Mouse (Mus musculus) 416B (cell line): Measurements from ENCODE around the gene Olfr789.

Experiments
- DNase-seq: peaks from one replicate; pipeline ENCODE4 v3.0.0; 2011; ENCODE audit warnings: low read depth

Olfr789 gene

GRCm38 (mm10) chr10:129484452-129484851 is at the start of gene Olfr789:
TSS of gene Olfr789 (plus strand) at chr10:129484752.
- no peak for DNase-seq

- no peak for DNase-seq
Observed at GRCm38 (mm10) chr10:129461562-129461961, 23.0 kb upstream of the Olfr789 start, which contains the start of gene Olfr787. TSS of gene Olfr787 (plus strand) at chr10:129461862.

GRCm38 (mm10) chr10:129470698-129471097 is 13.9 kb upstream of the Olfr789 start, which contains the start of gene Olfr788:
TSS of gene Olfr788 (plus strand) at chr10:129470998.
- no peak for DNase-seq

- DNase-seq: no peak
Observed at GRCm38 (mm10) chr10:129473256-129473655, 11.3 kb upstream of the Olfr789 start.

GRCm38 (mm10) chr10:129473723-129474122 is 10.8 kb upstream of the Olfr789 start:
- DNase-seq: no peak

- no peak for DNase-seq
Observed at GRCm38 (mm10) chr10:129490101-129490500, 5.5 kb downstream of the Olfr789 start.

GRCm38 (mm10) chr10:129498192-129498591 is 13.6 kb downstream of the Olfr789 start, which contains the start of gene Olfr790:
TSS of gene Olfr790 (plus strand) at chr10:129498492.
- DNase-seq: no peak

- DNase-seq: no peak
Observed at GRCm38 (mm10) chr10:129521492-129521891, 36.9 kb downstream of the Olfr789 start, which contains the start of gene Olfr791. TSS of gene Olfr791 (plus strand) at chr10:129521792.

GRCm38 (mm10) chr10:129538862-129539261 is 54.3 kb downstream of the Olfr789 start, which contains the start of gene Olfr792:
TSS of gene Olfr792 (plus strand) at chr10:129539162.
- no peak for DNase-seq
